Mouse (Mus musculus): Measurements from ENCODE around the gene Zfp689. TPM values are rescaled to one million over a fixed set of nuclear protein-coding genes. Genes with fewer than 3 reads are reported as not detected.
"Not testable (repeated sequence)": the region's sequence is repeated elsewhere in the genome, so short reads cannot be mapped to it uniquely, and the experiment has no call there.

Zfp689 gene
- total and polyA plus RNA-seq, 2 experiments from 2014 or later, result 9.0 to 11.5 TPM

DNA sequence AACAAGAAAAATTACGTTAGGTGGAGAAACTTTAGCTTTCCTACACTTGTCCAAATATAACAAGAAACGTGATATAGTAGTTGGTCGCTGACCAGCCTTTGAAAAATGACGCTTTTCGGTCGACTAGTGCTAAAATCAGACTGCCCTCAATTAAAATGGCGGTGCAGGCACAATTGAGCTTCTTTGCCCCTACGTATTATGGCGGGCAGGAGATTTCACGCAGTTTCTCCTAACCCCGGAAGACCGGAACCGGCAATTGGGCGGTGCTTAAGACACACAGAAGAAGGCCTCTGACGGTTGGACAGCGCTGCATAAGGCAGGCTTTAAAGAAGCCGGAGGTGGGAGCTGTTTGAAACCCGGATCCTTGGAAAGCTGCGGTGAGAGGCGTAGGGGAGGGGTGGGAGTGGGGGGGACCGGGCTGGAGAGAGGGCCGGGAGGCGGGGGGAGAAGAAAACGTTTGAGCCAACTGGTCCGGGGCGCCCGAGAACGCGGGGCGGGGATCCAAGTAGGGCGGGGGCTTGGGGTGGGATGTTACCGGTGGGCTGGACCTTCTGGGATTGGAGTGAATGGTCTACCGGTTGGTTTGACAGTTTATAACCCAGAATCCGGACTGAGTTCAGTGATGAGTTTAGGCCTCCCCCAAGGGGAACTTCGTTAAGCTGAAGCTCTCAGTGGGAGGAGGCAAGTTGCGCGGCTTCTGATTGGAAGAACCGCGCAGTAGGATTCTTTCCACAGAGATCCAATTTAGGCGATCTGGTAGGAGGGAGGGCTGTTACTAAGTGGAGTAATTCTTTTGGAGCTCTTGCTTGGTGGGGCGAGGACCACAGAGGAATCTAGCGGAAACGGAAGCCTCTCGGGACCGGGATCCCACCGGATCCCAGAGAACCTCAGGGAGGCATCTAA lies 22.0 kb upstream of the Zfp689 start:
- WGBS, result under 1% methylated on average over 46 of the region's 46 CpGs
- H3K27ac ChIP-seq (ENCODE audit: low read depth, low read length), result peak overlapping the region; percentile 97
- H3K4me3 ChIP-seq (ENCODE audit: low read depth, low read length), result peak overlapping the region; percentile 65
- H3K4me2 ChIP-seq (ENCODE audit: low read depth), result peak overlapping the region; percentile 74
- DNase-seq (peak; percentile 98), ATAC-seq (peak; percentile 96)
- no peaks in the 10 kb centered on the region for H3K27me3 ChIP-seq (ENCODE audit: insufficient read depth, low read length)
- no peaks in the 10 kb centered on the region for H3K9me3 ChIP-seq (ENCODE audit: low read length)
- peaks cover 30% of the 10 kb centered on the region for H3K36me3 ChIP-seq (ENCODE audit: insufficient read depth)
- peak; percentile 29; the same call in 1 of the 2 replicates for TF ChIP-seq CTCF (IDR thresholded peaks at IDR 0.05; ENCODE audit: low read depth)
- H3K9ac ChIP-seq, result peak overlapping the region; percentile 82
- H3K4me1 ChIP-seq (ENCODE audit: insufficient read depth), result peaks cover 11% of the 10 kb centered on the region

GRCm38 (mm10) chr7:127470011-127470715 lies 21.2 kb upstream of the Zfp689 start:
- peak overlapping the region; percentile 65 for H3K4me3 ChIP-seq (ENCODE audit: low read depth, low read length)
- H3K27me3 ChIP-seq (ENCODE audit: insufficient read depth, low read length), result no peaks in the 10 kb centered on the region
- H3K9me3 ChIP-seq (ENCODE audit: low read length), result no peaks in the 10 kb centered on the region
- H3K9ac ChIP-seq, result peak overlapping the region; percentile 82
- peak overlapping the region; percentile 97 for H3K27ac ChIP-seq (ENCODE audit: low read depth, low read length)
- peak overlapping the region; percentile 74 for H3K4me2 ChIP-seq (ENCODE audit: low read depth)
- 9% methylated on average over 10 of the region's 10 CpGs for WGBS
- no peak for TF ChIP-seq CTCF (IDR thresholded peaks at IDR 0.05; ENCODE audit: low read depth)
- no peak for DNase-seq
- no peak for ATAC-seq
- H3K36me3 ChIP-seq (ENCODE audit: insufficient read depth), result peaks cover 21% of the 10 kb centered on the region
- peaks cover 11% of the 10 kb centered on the region for H3K4me1 ChIP-seq (ENCODE audit: insufficient read depth)

DNA sequence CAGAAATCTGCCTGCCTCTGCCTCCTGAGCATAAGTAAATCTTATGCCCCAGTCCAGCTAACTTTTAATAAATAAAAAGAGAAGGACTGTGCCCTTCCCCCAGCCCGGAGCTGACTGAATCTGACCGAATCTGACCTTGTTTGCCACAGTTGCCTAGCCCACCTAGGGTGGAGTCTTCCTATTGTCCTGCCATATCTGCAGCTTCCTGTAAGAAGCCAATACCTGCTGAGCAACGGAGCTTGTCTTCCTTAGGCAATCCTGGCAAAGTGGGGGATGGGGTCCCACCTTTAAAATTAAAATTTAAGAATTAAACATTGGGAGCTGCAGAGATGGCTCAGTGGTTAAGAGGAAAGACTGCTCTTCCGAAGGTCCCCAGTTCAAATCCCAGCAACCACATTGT lies 17.6 kb upstream of the Zfp689 start:
- no peak for ATAC-seq
- TF ChIP-seq CTCF (IDR thresholded peaks at IDR 0.05; ENCODE audit: low read depth), result no peak
- H3K9ac ChIP-seq, result no peak overlapping the region
- no peak overlapping the region for H3K4me2 ChIP-seq (ENCODE audit: low read depth)
- H3K27ac ChIP-seq (ENCODE audit: low read depth, low read length), result no peak overlapping the region
- 96% methylated on average over 4 of the region's 4 CpGs for WGBS
- no peak for DNase-seq
- no peaks in the 10 kb centered on the region for H3K27me3 ChIP-seq (ENCODE audit: insufficient read depth, low read length)
- no peaks in the 10 kb centered on the region for H3K9me3 ChIP-seq (ENCODE audit: low read length)
- 0 out of 2 replicates have a peak, but pooled peaks cover 5% of the 10 kb centered on the region for H3K4me1 ChIP-seq (ENCODE audit: insufficient read depth)
- H3K4me3 ChIP-seq (ENCODE audit: low read depth, low read length), result no peak overlapping the region
- H3K36me3 ChIP-seq (ENCODE audit: insufficient read depth), result 0 out of 2 replicates have a peak, but pooled peaks cover 3% of the 10 kb centered on the region

DNA sequence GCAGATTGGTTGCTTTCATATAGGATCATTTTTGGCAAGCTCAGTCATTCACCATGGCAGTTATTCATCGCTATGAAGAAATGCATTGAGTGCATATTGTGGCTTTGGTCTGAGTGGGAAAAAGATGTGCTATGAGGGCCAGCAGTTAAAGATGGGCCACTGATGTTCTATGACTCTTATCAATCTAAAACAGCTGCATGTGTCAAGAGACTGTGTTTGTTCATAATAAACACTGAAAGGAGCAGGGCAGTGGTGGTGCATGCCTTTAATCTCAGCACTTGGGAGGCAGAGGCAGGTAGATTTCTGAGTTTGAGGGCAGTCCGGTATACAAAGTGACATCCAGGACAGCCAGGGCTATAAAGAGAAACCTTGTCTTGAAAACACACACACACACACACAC lies 16.7 kb upstream of the Zfp689 start:
- not testable (repeated sequence) for H3K4me2 ChIP-seq (ENCODE audit: low read depth); H3K27me3 ChIP-seq (ENCODE audit: insufficient read depth, low read length); DNase-seq; H3K4me3 ChIP-seq (ENCODE audit: low read depth, low read length); H3K9me3 ChIP-seq (ENCODE audit: low read length); H3K27ac ChIP-seq (ENCODE audit: low read depth, low read length); H3K4me1 ChIP-seq (ENCODE audit: insufficient read depth); H3K9ac ChIP-seq; ATAC-seq; H3K36me3 ChIP-seq (ENCODE audit: insufficient read depth)
- WGBS, result 96% methylated on average over 2 of the region's 2 CpGs

- WGBS, result 92% methylated on average over 3 of the region's 3 CpGs
- Histone ChIP-seq H3K9ac (no peak overlapping the region), H3K27ac (ENCODE audit: low read depth, low read length) (no peak overlapping the region), H3K27me3 (ENCODE audit: insufficient read depth, low read length) (no peaks in the 10 kb centered on the region), H3K9me3 (ENCODE audit: low read length) (no peaks in the 10 kb centered on the region), H3K36me3 (ENCODE audit: insufficient read depth) (peaks cover 6% of the 10 kb centered on the region; the same call in 1 of the 2 replicates), H3K4me3 (ENCODE audit: low read depth, low read length) (no peak overlapping the region), H3K4me1 (ENCODE audit: insufficient read depth) (0 out of 2 replicates have a peak, but pooled peaks cover 5% of the 10 kb centered on the region), H3K4me2 (ENCODE audit: low read depth) (no peak overlapping the region)
- ATAC-seq (no peak), DNase-seq (no peak)
- TF ChIP-seq CTCF (IDR thresholded peaks at IDR 0.05; ENCODE audit: low read depth), result no peak
Measured at GRCm38 (mm10) chr7:127465191-127465590, 16.2 kb upstream of the Zfp689 start.

DNA sequence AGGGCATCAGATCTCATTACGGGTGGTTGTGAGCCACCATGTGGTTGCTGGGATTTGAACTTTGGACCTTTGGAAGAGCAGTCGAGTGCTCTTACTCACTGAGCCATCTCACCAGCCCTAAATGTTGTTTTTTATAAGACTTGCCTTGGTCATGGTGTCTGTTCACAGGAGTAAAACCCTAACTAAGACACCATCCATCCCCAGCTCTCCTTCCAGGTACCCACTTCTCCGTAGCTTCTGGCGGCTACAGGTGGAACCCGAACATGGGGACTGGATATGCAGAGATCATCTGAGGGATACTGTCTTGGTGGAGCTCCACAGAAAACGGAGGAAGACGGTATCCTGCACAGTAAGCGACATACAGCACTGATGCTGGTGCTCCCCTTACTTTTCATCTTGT lies 10.4 kb upstream of the Zfp689 start, which contains the start of gene Prr14:
Gene Prr14 (plus strand): TSS at position 301 of the 400 bp plus-strand sequence.
- DNase-seq, result not testable (repeated sequence)
- peaks cover 28% of the 10 kb centered on the region for H3K36me3 ChIP-seq (ENCODE audit: insufficient read depth)
- 96% methylated on average over 8 of the region's 8 CpGs for WGBS

GRCm38 (mm10) chr7:127458371-127459122 lies 9.6 kb upstream of the Zfp689 start:
- not testable (repeated sequence) for DNase-seq; H3K4me3 ChIP-seq (ENCODE audit: low read depth, low read length); H3K9me3 ChIP-seq (ENCODE audit: low read length); H3K4me2 ChIP-seq (ENCODE audit: low read depth); H3K9ac ChIP-seq; H3K27me3 ChIP-seq (ENCODE audit: insufficient read depth, low read length); H3K4me1 ChIP-seq (ENCODE audit: insufficient read depth); H3K27ac ChIP-seq (ENCODE audit: low read depth, low read length); ATAC-seq
- WGBS, result 79% methylated on average over 3 of the region's 3 CpGs
- H3K36me3 ChIP-seq (ENCODE audit: insufficient read depth), result peaks cover 28% of the 10 kb centered on the region

More for the DNA sequence above, 10.4 kb upstream of the Zfp689 start, which contains the start of gene Prr14:
- not testable (repeated sequence) for H3K4me1 ChIP-seq (ENCODE audit: insufficient read depth); H3K9me3 ChIP-seq (ENCODE audit: low read length); ATAC-seq; H3K27me3 ChIP-seq (ENCODE audit: insufficient read depth, low read length); H3K4me2 ChIP-seq (ENCODE audit: low read depth); H3K4me3 ChIP-seq (ENCODE audit: low read depth, low read length); H3K9ac ChIP-seq; H3K27ac ChIP-seq (ENCODE audit: low read depth, low read length)
